Mouse (Mus musculus): Measurements from ENCODE around the gene Srpr.

- TF ChIP-seq TCF12 (IDR thresholded peaks at IDR 0.05; ENCODE audit: low read depth, low read length) (no peak), ZC3H11A (IDR thresholded peaks at IDR 0.05; ENCODE audit: low read depth, low read length) (no peak), RCOR1 (IDR thresholded peaks at IDR 0.05; ENCODE audit: low read depth, low read length) (no peak)
Measured at GRCm38 (mm10) chr9:35161721-35162120, 38.3 kb upstream of the Srpr start.

Measured in MEL (cell line).